Mouse (Mus musculus) retina, postnatal 7 days (tissue): ENCODE measurements around the gene Vasp.

ENCODE experiments used
- DNase-seq: peaks from one replicate; pipeline ENCODE4 v3.0.0-alpha.2; 2012; ENCODE audit warnings: low read depth, low spot score

Vasp gene

DNA sequence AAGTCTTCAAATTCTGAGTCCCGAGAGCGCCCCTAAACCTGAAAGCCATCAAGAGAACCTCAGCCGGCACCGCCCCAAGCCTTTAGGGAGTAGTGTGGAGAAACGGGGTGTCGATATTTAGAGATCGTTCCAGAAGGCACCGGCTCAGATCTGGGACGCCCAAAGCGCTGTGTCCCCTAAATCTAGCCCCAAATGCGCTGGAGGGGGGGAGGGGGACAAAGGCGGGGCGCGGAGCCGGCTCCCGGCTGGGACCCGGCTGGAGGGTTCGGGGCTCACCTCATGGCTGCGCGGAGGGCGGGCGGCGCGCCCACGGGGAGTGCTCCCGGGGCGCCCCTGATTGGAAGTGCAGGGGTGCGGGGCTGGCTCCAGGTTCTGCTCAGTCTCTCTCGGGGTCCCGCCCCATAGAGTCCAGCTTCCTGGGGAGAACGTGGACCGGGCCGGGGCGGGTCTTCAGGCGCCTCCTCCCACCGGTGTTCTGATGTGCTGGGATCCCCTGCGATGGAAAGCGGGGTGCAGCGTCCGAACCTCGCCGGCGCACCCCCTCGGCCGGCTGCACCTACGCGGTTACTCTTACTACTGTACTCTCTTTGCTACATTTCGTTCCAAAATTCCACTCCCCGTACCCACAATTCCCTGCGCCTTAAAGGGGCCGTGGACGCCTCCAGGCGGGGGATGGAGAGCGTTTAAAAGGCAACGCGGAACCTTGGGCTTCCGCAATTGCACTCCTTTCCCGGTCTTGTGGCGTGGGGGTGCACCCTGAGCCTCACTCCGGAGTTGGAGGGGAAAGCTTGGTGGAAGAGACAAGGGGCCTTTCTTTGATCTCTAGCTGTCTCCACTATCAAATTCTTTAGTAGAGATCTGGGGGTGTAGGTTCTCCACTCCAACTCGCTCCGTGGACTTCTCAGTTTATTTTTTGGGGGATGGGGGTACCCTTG lies at the start of gene Vasp:
Vasp (minus strand) TSS at position 580 of the 935 bp plus-strand sequence.
- no peak for DNase-seq

DNA sequence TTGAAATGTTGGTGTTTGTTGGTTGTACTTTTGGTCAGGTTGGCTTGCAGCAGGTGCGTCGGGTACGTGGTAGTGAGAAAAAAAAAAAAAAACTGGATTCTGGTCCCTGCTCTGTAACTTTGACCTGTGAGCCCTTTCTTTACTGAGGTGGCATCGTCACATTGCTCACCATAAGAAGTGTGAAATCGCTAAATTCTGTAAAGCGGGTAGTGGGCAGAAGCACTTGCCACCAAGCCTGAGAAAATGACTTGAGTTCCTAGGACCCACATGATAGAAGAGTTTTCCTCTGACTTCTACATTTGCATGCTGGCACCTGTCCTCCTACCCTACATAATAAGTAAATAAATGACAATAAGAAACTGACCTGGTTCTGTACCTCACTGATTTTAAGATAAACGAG lies 49.0 kb upstream of the Vasp start:
- DNase-seq = no peak

DNA sequence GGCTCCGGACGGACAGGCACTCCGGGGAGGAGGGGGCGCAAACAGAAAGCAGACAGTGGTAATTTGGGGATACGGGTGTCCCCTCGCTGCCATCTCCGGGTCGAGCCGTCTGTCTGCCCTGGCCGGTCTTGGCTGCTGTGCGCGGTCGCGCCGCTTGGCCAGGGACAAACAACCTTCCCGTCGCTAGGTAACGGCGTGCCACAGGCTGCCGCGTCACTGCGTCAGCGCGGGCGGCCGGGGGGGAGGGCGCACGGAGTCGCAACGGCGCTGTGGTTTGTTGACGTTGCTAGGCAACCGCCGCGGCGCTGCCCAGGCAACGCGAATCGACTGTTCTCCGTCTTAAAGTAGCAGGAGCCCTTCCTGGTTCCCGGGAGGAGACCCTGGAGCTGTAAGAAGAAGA lies 48.3 kb upstream of the Vasp start:
- DNase-seq = peak; percentile 95

DNA sequence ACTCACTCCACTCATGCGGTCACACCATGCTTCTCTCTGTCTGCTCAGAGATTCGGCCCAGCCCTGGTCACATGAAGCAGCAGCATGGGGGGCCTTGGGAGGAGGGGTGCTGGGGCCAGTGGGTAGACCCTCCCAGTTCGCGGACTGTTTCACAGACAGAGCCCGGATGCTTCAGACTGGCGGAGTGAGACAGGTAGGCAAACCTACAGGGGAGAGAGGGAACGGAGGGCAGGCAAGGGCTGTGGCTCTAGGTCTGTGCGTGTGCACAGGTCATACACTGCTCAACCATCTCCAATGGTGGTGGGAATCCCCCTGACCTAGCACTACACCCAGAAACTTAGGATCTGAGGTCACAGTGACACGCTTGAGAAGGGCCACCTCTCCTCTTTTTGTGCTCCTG lies 47.8 kb upstream of the Vasp start:
- no peak for DNase-seq

DNA sequence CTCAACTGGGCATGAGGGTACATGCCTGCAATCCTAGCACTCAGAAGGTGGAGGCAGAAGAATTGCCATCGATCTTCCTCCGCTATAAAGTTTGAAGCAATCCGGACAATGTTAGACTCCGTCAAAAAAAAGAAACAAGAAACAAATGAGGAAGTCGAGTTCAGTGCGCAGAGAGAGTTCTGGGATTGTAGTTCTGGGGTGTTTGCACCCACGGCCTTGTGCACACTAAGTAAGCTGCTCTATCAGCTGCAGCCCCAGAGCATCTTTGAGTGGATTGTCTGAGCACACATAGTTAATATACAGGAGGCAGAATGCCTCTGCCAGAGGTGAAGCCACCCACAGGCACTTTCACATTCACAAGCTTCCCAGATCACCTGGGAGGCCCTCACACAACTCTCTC lies 47.1 kb upstream of the Vasp start:
- no peak for DNase-seq

DNA sequence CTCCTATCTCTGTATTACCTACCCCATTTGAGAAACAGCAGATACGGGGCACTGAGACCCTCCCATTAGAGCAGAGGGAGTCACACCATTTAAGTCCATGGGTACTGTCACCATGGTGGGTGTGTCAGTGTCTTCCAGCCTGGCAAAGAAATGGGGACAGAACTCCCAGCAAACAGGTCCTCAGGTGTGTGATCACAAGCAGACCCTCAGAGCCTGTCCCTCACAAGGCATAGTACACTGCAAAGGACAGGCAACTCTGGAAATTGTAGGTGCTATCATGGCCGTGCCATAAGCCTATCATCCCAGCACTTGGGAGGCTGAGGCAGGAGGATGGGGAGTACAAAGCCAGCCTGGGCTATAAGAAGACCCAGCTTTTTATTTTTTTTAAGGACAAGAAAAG lies 46.6 kb upstream of the Vasp start:
- no peak for DNase-seq

DNA sequence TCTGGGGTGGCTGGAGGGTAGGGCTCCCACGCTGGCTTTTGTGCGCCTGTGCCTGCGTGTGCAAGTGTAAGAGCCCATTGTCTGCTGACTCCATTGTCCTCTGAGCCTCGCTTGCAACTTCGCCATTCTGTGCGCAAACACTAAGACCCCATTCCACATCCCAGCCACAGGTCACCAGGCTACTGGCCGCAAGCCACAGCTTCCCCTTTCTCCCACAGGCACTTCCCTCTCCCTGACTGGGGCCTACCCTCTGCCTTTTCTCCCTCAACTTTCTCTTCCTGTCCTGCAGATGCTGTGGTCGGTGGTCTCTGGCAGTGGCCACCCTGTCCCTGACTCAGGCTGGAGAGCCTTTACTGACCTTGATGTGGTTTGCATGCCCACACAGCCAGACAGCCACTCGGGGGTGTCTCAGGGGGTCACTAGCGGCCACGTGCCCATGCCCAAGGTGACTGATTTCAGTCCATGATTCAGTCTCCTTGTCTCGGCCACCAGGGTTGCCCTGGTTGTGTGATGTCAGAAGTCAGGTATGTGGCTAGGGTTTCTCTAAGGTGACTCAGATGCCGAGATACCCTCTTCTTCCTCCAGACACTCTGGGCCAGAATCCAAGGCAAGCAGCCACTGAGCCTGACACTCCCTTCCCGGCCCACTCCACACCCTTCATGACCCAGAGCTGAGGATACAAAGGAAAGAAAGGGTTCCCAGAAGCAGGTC lies 45.0 kb upstream of the Vasp start:
- DNase-seq = no peak

DNA sequence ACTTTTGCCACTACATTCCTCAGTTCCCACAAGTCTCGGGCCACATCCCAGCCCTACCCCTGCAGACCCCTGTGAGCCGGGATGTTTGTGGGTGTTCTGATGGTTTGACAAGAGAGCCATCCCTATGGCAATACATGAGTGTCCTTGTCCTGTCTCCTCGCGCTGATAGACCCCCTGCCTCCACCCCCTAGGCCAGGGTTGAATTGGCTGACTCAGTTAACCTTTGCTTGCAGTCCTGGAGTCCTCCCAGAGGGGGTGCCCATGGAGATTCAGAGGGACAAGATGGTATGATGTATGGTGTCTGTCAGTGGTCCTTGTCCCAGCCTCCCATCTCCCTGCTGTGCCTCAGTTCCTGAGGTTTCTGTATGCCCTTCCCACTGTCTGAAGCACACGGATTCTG lies 42.4 kb upstream of the Vasp start:
- DNase-seq = no peak

DNA sequence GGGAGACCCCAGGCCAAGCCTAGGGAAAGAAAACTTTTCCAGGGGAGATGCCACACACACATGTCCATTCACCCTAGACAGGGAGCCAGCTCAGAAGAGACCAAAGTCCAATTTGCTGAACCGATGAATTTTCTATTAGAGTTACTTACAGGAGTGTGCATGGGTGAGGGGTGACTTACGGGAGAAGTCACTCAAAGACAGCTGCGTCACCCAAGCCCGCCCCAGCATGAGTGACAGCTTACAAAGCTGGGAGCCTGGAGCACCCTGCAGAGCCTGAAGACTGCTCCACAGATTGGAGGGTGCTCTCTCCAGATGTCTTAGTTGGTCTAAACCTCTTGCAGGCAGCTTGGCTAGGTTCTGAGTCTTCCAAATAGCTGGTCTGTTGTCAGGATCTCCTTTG lies 40.4 kb upstream of the Vasp start:
- no peak for DNase-seq

DNA sequence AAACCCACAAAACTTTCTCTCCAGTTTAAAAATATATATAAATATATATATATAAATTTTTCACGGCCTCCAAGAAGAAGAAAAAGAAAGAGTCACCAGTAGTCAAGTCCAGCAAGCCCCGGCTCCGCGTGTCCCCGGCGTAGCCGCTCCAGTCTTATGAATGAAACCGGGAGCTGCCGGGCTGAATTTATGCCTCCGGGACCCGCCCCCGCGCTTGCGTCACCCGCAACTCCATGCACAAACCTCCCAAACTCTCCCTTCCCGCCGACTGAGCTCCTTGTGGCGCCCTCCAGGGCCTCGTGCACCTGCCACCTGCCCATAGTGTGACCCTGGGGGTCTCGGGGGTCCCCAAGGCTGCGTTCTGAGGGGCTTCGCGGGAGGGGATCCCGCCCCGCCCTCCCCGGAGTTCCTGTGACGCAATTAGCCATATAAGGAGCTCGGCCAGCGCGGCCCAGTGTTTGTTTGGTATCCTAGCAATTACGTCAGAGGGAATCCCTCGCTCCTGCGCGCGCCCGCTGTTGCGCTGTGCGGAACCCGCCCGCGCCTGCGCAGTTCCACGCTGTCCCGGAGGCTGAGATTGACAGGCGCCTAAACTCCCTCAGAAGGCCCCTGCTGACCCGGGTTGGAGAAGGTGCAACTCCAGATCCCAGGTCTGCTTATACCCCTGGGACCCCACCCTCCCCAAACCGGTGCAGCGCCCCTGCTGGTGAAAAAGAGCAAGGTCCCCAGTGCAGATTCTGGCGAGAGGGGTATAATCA lies 38.4 kb upstream of the Vasp start, which contains the start of gene Fosb:
Fosb (minus strand) TSS at position 168 of the 758 bp plus-strand sequence.
- peak; percentile 93 for DNase-seq

DNA sequence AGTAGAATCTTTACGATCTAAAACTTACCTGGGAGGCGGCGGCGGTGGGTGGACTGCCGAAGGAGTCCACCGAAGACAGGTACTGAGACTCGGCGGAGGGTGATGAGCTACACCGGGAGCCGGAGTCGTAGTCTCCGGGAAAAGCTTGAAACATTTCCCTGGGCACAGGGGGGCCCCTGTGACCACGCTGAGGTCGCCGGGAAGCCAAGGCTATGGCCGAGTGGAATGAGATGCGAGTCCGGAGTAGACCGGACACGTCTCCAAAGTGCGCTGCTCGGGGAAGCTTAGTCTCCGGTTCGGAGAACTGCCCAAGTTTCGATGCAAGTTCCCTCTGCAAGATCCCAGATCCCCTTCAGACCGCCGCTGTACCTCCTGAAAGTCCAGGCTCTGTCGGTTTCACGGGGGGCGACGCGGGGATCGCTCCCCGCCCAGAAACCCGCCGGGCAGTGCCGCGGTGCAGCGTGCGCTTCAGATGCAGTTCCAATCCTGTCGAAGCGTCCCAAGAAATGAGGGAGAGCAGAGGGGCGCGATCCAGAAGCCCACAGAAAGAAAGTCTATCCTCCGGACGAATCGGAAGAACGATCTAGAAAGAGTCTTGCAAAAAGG lies 37.8 kb upstream of the Vasp start:
- no peak for DNase-seq

DNA sequence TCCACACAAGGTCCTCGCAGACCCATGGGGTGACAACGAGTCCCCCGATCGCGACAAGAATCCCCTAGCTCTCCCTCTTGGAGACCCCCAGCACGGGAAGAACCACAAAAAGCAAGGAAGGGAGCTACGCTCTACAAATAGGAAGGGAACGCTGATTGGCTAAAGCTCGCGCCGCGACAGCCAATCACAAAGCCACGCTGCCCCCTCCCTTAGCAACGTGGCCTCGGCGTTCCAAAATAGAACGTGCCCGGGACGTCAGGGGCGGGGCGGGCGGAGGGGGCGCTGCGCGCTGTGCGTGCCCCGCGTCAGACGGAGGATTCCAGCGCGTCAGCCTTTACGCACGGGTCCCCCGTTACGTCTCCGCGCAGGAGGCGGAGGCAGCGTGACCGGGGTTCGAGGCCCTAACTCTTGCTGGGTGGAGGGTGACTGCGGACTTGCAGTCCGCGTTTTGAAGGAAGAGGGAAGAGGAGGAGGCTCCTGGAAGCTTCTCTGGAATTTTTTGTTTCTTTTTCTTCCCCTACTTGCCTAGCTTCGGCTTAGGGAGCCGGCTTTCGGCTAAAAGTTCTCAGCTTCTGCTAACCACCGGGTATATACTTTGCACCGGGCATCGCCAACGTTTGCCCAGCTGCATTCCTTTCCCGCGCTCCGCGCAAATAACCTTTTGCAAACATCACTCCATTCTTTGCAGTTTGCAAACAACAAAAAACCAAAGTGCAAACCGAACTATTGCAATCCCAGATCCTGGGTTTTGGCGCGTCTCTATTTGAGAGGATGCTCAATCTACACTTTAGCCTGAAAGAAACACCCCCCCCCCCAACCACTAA lies 37.0 kb upstream of the Vasp start:
- DNase-seq = peak; percentile 89

DNA sequence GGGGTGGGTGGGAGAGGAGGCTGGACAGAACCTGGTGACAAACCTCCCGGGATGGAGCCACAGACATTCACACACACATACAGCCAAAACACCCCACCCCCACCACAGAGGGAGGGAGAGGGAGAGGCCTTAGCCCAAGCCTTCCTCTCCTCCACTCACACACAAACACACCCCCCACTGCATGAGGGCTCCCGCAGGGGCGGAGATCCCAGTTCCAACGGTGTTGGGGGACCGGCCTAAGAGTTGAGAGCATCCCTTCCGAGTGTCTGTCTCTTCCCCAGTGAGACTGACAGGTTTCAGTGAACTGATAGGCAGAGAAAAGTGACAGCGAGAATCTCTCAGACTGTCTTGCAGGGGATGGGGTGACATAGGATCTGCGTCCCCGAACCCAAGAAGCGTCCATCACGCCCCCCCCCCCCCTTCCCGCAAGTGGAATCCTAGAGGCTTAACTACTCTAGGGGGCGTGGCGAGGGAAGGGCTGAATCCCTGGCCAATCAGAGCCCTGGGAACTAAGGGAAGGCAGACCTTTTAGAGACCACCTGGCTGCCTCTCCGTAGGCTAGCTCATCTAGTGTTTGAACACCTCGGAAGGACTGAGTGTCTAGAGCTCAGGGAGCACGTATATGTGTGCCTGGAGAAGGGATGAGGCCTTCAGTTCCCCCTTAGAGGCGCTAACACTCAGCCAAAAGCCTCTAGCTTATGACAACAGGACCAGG lies 36.3 kb upstream of the Vasp start:
- DNase-seq = peak; percentile 73

DNA sequence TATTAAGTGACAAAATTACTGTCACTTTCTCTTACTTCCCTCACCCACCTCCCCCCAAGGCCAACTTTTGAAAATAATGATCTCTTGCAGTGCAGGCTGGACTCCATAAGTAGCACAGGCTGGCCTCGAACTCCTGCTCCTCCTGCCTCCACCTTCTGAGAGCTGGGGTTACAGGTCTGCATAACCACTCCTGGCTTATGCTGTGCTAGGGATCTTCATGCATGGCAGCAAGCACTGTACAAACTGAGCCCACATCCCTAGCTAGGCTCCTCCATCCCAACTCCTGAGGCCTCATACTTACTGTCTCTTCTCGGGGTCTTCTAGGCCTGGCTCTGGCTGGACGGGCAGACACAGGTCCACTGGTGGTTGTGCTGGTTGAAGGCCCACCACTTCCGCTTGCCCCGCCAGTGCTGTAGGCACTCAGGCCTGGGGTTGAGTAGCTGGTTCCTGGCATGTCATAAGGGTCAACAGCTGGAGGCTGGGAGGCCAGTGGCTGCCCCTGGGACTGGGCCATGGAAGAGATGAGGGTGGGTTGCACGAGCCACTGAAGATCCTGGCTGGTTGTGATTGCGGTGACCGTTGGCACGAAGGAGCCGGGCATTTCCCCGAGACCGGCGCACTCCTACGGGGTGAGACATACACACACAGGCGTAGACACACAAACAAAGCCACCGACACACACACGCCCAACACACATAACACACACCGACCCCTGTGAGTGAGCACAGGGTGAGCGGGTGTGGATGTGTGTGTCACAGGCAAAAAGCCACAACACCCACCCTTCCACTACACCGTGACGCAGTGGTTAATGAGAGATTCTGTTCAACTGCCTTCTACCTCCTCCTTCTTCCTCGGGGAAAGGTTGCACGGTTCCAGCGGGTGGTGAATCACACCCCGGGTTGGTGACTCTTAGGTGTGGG lies 35.5 kb upstream of the Vasp start:
- no peak for DNase-seq

DNA sequence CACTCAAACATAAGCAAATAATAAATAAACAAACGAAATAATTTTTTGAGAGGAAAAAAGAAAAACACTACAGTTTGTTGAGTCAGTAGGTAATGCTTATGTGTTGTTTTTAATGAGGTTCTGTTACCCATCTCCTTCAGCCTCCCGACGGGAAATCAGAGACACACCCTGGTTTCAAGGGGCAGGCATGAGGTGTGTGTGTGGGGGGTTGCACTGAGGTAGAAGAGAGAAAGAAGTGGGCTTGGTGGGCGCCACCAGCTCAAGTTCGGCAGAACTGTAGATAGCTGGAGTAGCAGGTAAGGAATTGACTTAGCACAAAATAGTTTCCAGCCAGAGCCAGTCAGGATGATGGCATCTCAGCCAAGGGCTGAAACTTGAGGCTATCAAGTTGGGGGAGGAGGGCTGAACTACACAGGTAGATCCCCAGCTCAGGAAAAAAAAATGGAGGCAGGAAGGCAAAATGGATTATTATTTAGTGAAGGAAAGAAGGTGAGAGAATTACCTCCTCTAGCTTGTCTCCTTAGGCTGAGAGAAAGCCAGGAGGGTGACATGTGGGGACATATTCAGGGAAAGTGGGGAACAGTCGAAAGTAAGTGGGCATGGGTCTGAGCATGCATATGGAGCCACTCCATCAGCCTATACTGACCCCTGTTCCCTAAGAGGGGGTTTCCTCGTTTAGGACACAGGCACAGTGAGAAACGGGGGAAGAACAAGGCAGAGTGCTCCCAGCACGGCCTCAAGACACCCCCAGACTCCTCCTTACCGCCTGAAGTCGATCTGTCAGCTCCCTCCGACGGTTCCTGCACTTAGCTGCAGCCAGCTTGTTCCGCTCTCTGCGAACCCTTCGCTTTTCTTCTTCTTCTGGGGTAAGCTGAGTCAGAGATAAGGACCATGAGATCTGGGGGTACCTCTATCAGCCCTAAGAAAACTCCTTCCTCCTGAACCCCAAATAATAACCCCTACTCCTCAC lies 34.5 kb upstream of the Vasp start:
- DNase-seq = no peak

DNA sequence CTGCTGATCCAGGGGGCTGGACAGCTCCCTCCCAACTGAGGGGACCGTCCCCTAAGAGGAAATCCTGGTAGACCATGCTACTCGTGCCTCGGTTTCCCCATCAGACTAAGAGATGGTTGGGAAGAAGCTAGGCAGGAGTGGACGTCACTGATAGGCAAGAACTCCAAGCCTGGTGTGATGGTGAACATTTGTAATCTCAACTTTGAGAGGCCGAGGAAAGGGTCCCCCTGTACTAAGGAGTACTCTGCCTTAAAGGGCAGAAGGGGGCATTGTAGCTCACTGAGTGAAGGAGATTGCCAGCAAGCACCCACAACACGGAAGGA lies 33.8 kb upstream of the Vasp start:
- no peak for DNase-seq

DNA sequence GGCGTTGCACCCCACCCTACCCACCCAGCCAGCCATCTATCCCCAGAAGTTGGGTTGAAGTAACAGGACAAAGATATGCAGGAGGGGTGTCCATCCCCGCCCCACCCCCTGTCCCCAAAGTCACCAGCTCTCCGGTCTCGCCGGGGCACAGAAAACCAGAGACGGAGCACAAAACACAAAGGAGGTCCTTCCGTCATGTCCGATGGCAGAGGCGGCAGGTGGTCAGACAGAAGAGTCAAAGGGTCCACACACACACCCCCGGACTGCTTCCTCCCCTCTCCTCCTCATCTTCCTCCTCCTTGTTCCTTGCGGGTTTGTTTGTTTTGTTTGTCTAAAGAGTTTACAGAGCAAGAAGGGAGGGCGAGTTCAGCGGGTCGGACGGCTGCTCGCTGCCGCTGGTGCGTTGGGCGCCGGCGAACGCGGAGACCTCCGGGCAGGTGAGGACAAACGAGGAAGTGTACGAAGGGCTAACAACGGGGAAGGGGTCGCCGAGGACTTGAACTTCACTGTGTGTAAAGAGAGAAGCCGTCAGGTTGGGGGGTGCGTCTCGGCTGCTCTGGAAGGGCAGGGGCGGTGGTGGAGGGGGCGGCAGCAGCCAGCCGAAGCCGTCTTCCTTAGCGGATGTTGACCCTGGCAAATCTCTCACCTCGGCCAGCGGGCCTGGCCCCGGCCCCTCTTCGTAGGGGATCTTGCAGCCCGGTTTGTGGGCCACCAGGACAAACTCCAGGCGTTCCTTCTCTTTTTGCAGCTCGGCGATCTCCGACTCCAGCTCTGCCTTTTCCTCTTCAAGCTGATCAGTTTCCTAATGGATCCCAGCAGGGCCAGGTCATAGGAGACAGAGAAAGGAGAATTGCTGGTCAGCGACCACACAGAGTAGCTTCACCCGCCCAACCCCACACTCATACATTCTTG lies 33.1 kb upstream of the Vasp start:
- no peak for DNase-seq
